Mouse (Mus musculus): ENCODE data around the gene Ankrd65. TPM values are rescaled to one million over a fixed set of nuclear protein-coding genes. Genes with fewer than 3 reads are reported as not detected.
"Not testable (repeated sequence)": the region's sequence is repeated elsewhere in the genome, so short reads cannot be mapped to it uniquely, and the experiment has no call there.

Gene Ankrd65
- polyA plus RNA-seq, 1 experiment from 2014 or later, result not detected

DNA sequence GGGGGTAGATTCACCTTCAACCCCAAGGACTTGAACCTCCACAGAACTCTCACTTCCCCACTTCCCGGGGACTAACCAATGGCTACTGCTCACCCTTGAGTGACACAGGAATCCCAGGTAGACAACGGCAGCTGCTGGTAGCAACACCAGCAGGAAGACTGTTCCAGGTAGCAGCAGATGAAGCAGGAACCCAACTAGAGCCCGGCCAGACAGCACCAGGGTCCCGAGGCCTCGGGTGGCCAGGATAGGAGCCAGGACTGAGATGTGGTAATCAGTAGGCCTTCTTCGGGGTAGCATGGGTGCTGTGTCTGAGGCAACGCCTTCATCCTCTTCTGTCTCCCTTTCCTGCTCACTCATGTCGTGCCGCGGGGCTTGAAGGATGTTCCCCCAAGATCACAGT, 5.0 kb upstream of the Ankrd65 start:
- 81% methylated on average over 10 of the region's 10 CpGs for WGBS (ENCODE audit: missing documents)
- Histone ChIP-seq H3K36me3 (ENCODE audit: inconsistent target) (no peaks in the 10 kb centered on the region), H3K4me3 (ENCODE audit: inconsistent target) (no peak overlapping the region)

DNA sequence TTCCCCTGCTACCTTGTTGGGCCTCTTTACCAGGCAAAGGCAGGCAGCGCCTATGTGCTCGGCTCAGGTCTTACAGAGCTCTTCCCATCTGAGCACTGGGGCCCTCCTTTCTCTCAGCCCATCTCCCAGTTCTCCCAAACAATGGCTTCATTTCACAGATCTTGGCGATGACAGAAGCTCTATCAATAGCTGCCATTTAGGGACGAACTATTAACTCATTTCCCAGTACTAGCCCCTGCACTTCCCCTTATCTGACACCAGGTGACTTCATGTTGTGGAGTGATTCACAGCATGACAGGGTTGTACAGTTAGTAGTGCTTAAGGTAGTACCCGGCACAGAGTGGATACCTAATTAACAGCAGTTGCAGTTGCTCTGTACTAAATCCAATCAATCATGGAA, 4.4 kb upstream of the Ankrd65 start, which contains the start of gene Tmem88b:
TSS of gene Tmem88b (minus strand) at position 56 of the 400 bp plus-strand sequence.
- Histone ChIP-seq H3K27ac (no peak within 1 kb of the TSS), H3K36me3 (ENCODE audit: inconsistent target) (no peaks in the 10 kb centered on the region), H3K4me3 (ENCODE audit: inconsistent target) (no peak within 1 kb of the TSS), H3K79me2 (ENCODE audit: inconsistent target) (no peaks in the 10 kb centered on the region)
- WGBS (ENCODE audit: missing documents), result 83% methylated on average over 5 of the region's 5 CpGs

More for the DNA sequence above, 5.0 kb upstream of the Ankrd65 start:
- Histone ChIP-seq H3K27ac (no peak overlapping the region), H3K79me2 (ENCODE audit: inconsistent target) (no peaks in the 10 kb centered on the region)

DNA sequence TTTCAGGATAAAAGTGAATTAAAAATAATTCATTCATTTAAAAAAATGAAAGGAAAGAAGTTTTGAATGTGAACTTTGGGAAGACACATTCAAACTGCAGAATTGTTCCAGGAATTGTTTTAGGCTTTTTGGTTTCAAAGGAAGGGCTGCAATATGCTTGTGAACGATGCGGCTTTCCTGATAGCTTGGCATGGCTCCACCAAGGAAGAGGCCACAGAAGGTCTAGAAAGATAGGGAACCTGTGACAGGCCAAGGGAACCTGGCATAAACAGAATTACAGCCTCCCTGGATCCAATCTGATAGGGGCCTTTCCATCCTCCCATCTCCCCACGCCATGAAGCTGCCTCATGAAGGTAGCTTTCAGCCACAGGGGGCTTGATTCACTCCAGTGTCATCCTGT, 1.9 kb upstream of the Ankrd65 start:
- WGBS (ENCODE audit: missing documents), result 48% methylated on average over 3 of the region's 3 CpGs

DNA sequence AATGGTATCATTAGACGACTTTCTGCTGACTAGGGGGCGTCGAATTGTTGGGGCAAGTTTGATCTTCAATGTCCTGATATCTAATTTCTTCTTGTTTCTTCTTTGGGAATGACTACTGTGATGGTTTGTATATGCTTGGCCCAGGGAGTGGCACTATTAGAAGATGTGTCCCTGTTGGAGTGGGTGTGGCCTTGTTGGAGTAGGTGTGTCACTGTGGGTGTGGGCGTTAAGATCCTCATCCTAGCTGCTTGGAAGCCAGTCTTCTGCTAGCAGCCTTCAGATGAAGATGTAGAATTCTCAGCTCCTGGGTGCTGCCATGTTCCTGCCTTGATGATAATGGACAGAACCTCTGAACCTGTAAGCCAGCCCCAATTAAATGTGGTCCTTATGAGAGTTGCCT, 1.4 kb upstream of the Ankrd65 start:
- 79% methylated on average over 4 of the region's 4 CpGs for WGBS (ENCODE audit: missing documents)
- H3K79me2 ChIP-seq (ENCODE audit: inconsistent target); H3K4me3 ChIP-seq (ENCODE audit: inconsistent target); H3K36me3 ChIP-seq (ENCODE audit: inconsistent target); H3K27ac ChIP-seq: not testable (repeated sequence)

More for the DNA sequence above, 1.9 kb upstream of the Ankrd65 start:
- Histone ChIP-seq H3K27ac (no peak overlapping the region), H3K36me3 (ENCODE audit: inconsistent target) (no peaks in the 10 kb centered on the region), H3K4me3 (ENCODE audit: inconsistent target) (no peak overlapping the region), H3K79me2 (ENCODE audit: inconsistent target) (no peaks in the 10 kb centered on the region)

DNA sequence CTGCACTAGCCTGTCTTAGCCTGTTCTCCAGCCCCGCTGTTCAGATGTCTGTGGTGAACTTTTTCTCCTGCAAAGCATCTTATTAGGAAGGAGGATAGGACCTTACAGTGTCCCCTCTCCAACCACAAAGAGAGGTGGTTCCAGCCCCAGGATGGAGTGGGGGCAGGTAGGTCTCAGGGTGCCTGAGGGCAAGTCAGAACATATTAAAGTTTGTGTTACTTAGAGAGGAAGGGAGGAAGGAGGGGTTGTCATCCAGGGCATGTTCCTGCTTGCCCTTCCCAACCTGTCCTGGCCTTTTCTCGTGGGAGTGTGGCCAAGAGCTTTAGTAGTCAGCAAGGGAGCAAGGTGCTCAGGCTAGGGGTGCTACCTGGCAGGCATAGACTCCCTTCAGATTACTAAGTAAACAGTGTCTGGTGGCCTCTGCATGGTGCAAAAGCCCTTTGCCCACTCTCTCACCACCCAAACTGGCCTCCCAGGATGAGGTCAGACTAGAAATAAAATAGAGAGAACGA, 467 bp downstream of the Ankrd65 start:
- 100% methylated on average over 3 of the region's 3 CpGs for WGBS (ENCODE audit: missing documents)
- no peak overlapping the region for H3K4me3 ChIP-seq (ENCODE audit: inconsistent target)
- no peaks in the 10 kb centered on the region for H3K36me3 ChIP-seq (ENCODE audit: inconsistent target)
- H3K79me2 ChIP-seq (ENCODE audit: inconsistent target), result no peaks in the 10 kb centered on the region
- H3K27ac ChIP-seq, result no peak overlapping the region

DNA sequence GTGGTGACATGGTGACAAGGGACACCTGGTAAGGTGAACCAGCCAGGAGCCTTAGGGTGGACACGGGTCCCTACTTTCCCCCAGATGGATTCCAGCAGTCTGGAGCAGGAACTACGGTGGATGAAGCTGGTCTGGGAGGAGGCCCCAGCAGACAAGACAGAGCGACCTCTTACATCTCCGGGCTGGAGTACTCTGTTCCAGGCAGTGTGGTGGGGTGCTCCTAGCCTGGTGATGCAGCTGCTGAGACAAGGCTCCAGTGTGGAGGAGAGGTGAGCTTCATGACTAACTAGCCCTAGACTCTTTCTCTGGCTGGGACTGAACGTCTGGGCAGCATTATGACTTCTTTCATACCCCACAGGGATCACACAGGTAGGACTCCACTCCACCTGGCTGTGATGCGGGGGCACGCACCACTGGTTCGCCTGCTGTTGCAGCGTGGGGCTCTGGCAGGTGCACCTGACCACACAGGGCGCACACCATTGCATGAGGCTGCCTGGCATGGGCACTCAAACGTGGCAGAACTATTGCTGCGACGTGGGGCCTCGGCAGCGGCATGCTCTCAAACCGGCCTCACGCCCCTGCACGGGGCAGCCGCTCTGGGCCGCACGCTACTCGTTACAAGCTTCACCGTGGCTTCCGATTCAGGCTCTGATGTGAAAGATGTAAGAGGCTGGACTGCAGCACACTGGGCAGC, 1.1 kb downstream of the Ankrd65 start:
- no peaks in the 10 kb centered on the region for H3K79me2 ChIP-seq (ENCODE audit: inconsistent target)
- no peaks in the 10 kb centered on the region for H3K36me3 ChIP-seq (ENCODE audit: inconsistent target)
- no peak overlapping the region for H3K27ac ChIP-seq
- no peak overlapping the region for H3K4me3 ChIP-seq (ENCODE audit: inconsistent target)
- WGBS (ENCODE audit: missing documents), result 88% methylated on average over 24 of the region's 24 CpGs

DNA sequence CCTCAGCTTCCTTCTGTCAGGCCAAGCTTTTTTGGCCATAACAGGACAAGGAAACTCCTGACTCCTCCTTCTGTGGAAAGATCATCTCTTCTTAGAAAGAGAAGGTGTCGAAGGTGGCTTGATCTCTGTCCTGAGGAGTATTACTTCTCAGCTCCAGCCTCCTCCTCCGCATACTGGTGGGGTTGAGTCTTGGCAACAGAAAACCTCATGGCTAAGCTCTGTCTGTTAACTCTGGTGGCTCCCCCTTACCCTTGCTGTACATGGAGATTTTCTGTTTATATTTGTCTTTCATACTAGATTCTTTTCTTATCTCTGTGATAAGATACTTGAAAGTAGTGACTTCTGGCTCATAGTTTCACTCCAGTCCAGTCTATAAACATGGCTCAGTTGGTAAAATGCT, 3.5 kb downstream of the Ankrd65 start:
- H3K36me3 ChIP-seq (ENCODE audit: inconsistent target), result no peaks in the 10 kb centered on the region
- WGBS (ENCODE audit: missing documents), result 91% methylated on average over 2 of the region's 2 CpGs
- H3K27ac ChIP-seq, result no peak overlapping the region
- H3K4me3 ChIP-seq (ENCODE audit: inconsistent target), result no peak overlapping the region
- no peaks in the 10 kb centered on the region for H3K79me2 ChIP-seq (ENCODE audit: inconsistent target)

DNA sequence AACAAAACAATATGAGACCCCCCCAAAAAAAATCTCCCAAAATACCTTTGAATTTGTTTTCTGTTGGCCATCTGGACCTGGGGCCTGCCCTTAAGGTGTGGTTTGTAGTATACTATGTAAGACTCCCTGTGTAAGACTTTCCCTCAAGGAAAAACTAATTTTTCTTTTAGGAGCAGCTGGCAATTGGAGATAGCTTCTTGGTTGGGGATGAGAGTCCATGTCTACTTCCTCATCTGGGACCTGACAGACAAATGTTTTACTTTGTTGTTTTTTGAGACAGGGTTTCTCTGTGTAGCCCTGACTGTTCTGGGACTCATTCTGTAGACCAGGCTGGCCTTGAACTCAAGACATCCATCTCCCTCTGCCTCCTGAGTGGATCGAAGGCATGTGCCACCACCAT, 11.8 kb downstream of the Ankrd65 start:
- Histone ChIP-seq H3K4me3 (ENCODE audit: inconsistent target) (no peak overlapping the region), H3K36me3 (ENCODE audit: inconsistent target) (peaks cover 4% of the 10 kb centered on the region; the same call in 1 of the 2 replicates), H3K27ac (no peak overlapping the region), H3K79me2 (ENCODE audit: inconsistent target) (peaks cover 35% of the 10 kb centered on the region)
- no CpG with 5 or more reads among the region's 1 CpGs for WGBS (ENCODE audit: missing documents)

DNA sequence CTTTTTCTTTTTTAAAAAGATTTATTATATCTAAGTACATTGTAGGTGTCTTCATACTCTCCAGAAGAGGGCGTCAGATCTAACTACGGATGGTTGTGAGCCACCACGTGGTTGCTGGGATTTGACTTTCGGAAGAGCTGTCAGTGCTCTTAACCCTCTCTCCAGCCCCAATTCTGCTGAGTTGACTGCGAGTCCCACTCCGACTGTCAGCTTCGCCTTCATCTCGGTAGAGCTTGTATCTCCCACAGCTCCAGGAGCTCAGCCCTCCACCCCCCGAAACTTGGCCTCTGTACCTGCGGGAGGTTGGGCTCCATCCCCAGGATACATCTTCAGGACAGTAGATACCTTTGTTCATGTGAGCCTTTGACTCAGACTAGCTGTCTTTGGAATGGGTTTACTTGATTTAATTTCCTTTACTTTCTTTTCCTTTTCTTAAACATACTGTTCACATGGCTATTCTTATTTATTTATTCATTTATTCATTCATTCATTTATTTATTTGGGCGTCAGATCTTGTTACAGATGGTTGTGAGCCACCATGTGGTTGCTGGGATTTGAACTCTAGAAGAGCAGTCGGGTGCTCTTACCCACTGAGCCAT, 12.6 kb downstream of the Ankrd65 start, which contains the start of gene Mrpl20:
TSS of gene Mrpl20 (plus strand) at position 138 of the 599 bp plus-strand sequence.
- H3K79me2 ChIP-seq (ENCODE audit: inconsistent target), result peaks cover 42% of the 10 kb centered on the region
- 6% methylated on average over 12 of the region's 12 CpGs for WGBS (ENCODE audit: missing documents)
- H3K27ac ChIP-seq, result peak within 1 kb of the TSS; percentile 45
- peak within 1 kb of the TSS; percentile 96 for H3K4me3 ChIP-seq (ENCODE audit: inconsistent target)
- H3K36me3 ChIP-seq (ENCODE audit: inconsistent target), result peaks cover 11% of the 10 kb centered on the region

DNA sequence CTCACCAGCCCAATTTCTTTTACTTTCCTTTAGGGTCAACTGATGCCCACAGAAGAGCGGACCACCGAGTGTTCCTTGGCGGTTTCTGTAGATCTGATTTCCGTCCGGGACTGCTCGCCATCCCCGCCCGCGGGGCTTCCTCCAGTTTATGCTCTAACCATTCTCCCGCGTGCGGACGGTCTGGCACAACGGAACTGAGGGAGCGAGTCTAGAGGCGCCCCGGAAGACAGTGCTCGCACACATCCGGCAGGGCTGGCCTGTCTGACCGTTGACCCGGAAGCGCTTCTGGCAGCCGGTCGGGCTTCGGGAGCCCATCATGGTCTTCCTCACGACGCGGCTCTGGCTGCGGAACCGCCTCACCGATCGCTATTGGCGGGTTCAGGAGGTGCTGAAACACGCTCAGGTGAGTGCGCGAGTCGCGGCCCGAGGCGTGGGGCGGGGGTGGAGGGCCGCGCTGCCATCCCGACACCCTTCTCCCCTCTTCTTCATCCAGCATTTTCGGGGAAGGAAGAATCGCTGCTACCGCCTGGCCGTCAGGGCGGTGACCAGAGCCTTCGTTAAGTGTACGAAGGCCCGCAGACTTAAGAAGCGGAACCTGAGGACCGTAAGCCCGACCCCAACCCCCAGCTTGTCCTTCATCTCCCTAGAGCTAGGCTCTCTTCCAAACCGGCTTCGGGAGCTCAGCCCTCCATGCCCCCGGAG, 13.3 kb downstream of the Ankrd65 start:
- Histone ChIP-seq H3K36me3 (ENCODE audit: inconsistent target) (peaks cover 18% of the 10 kb centered on the region), H3K27ac (peak overlapping the region; percentile 45; the same call in 1 of the 2 replicates), H3K4me3 (ENCODE audit: inconsistent target) (peak overlapping the region; percentile 96), H3K79me2 (ENCODE audit: inconsistent target) (peaks cover 45% of the 10 kb centered on the region)
- under 1% methylated on average over 51 of the region's 58 CpGs for WGBS (ENCODE audit: missing documents)

DNA sequence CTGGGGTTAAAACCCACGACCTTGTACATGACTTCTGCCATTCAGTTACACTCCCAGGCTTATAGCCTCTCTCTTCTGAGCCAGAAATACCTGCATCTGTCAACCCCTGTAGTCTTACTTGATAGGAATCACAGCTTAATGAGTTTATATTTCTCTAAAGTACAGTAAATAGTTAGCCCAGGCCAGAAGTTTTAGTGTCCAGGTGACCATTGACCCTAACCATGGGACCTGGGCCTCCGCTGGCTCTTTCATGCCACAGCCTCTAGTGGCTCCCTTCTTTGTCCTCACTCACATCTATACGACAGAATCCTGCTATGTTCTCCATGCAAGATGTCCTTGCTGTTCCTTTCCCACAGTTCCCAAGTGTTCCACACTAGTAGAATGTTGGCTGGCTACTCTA, 17.6 kb downstream of the Ankrd65 start:
- peaks cover 50% of the 10 kb centered on the region for H3K79me2 ChIP-seq (ENCODE audit: inconsistent target)
- peaks cover 36% of the 10 kb centered on the region for H3K36me3 ChIP-seq (ENCODE audit: inconsistent target)
- no peak overlapping the region for H3K27ac ChIP-seq
- H3K4me3 ChIP-seq (ENCODE audit: inconsistent target), result no peak overlapping the region
- WGBS (ENCODE audit: missing documents), result 94% methylated on average over 3 of the region's 3 CpGs

DNA sequence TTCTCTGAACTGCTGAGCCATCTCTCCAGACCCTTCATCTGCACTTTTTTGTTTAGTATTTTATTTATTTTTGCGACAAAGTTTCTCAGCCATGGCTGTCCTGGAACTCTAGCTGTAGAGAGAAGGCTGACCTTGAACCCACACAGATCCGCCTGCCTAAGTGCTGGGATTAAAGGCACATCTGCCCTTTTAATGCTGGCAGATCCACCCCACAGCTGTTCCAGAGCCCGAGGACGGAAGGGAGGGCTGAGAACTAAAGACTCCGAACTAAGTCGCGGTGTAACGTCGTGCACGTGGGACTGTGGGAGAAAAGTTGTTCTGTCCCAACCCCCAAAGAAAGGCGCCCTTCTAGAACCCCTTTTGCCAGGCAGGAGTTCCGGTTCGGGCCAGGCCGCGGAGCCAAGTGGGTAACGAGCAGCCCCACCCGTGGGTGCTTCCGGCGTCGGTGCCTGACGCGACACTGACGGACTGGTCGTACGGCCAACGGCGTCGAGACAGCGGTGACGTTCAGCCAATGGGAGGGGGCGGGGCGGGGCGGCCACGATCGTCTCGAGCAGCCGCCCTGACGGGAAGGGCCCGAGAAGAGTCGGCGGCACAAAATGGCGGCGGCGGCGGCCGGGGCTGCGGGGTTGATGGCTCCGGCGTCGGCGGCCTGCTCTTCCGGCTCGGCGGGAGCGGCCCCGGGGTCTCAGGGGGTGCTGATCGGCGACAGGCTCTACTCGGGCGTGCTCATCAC, 21.9 kb downstream of the Ankrd65 start, which contains the start of gene Ccnl2:
TSS of gene Ccnl2 (plus strand) at position 561 of the 736 bp plus-strand sequence.
- 2% methylated on average over 42 of the region's 60 CpGs for whole genome bisulfite sequencing (ENCODE audit: missing documents)
- peaks cover 59% of the 10 kb centered on the region for H3K36me3 ChIP-seq (ENCODE audit: inconsistent target)
- peaks cover 58% of the 10 kb centered on the region for H3K79me2 ChIP-seq (ENCODE audit: inconsistent target)
- peak within 1 kb of the TSS; percentile 93 for H3K4me3 ChIP-seq (ENCODE audit: inconsistent target)
- H3K27ac ChIP-seq, result peak within 1 kb of the TSS; percentile 73

DNA sequence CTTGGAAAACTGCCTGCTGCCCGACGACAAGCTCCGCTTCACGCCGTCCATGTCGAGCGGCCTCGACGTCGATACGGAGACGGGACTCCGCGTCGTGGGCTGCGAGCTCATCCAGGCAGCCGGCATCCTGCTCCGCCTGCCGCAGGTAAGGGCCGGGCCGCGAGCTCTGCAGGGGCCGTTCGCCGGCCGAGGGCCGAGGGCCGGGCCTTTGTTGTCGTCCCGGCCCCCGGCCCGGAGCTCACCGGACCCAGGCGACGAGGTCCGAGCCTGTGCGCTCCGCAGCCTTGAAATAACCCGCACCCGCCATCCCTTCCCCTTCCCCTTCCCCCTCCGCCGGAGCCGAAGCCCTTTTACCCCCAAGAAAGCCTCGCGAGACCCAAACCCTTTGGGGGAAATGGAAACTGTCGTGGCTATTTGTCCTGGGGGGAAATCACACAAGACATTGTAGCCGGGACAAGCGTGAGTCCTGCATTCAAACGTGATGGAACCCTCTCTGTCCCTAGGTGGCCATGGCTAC, 22.5 kb downstream of the Ankrd65 start:
- under 1% methylated on average over 44 of the region's 49 CpGs for WGBS (ENCODE audit: missing documents)
- H3K36me3 ChIP-seq (ENCODE audit: inconsistent target), result peaks cover 59% of the 10 kb centered on the region

DNA sequence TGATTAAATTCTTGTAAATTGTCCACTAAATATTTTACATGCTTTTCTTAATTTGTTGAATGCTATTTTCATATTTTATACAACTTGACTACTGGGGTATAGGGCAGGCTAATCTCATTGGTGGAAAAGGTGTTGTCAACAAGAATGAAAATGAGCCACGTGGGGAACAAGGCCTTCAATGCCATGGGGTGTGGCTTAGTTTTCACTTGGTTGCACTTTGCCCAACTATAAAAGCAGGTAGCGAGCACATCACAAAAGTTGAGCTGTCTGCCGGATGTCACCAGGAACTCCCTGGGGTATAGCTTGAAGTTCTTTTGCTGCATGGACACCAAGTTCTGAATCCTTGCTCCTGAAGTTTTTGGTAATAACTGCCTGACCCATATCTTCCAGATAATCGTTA, 27.3 kb downstream of the Ankrd65 start:
- Histone ChIP-seq H3K4me3 (ENCODE audit: inconsistent target) (no peak overlapping the region), H3K27ac (no peak overlapping the region), H3K36me3 (ENCODE audit: inconsistent target) (peaks cover 80% of the 10 kb centered on the region), H3K79me2 (ENCODE audit: inconsistent target) (peaks cover 100% of the 10 kb centered on the region)
- WGBS (ENCODE audit: missing documents), result 94% methylated on average over 4 of the region's 4 CpGs

More for the DNA sequence above, 22.5 kb downstream of the Ankrd65 start:
- H3K79me2 ChIP-seq (ENCODE audit: inconsistent target), result peaks cover 58% of the 10 kb centered on the region
- H3K27ac ChIP-seq, result peak overlapping the region; percentile 59
- H3K4me3 ChIP-seq (ENCODE audit: inconsistent target), result peak overlapping the region; percentile 93
